Mouse (Mus musculus) T-helper 2 cell (primary cell): ENCODE measurements around the gene Dynlt1a.
"Not testable (repeated sequence)": the region's sequence is repeated elsewhere in the genome, so short reads cannot be mapped to it uniquely, and the experiment has no call there.

ENCODE experiments used
- in situ Hi-C: fragments of 300-600 bp; cut with MboI, MseI; formaldehyde crosslinking; loops from one replicate; pipeline ENCODE4 v1.15.1; 2025; ENCODE audit warnings: high pct_unique_total_duplicates

Dynlt1a gene

DNA sequence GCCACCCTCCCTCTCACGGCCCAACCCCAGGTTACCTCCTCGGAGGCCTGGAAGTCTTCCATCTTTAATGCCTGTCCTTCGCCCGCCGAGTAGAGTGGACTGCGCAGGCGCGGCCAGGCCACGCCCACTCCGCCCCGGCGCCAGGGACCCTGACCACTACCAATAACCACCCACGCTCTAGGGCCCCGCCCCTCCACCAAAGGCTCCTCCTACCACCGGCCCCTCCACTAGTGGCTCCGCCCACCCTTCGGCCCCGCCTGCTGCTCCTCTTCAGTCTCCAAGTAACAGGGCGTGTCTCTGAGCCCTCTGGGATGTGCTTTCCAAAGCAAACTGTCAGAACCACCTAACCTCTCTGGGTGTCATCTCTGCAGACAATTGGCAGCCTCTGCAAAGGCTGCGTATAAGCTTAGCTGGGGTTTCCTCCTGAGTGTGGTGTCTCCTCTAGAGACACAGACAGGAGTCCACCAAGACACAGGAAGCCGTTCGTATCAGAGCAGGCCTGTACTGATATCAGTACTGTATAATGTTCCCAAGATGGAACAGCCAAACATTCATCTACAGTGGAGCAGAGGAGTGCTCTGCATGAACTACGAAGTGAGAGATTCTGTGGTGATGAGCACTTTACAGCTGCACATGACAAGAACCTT, at the start of gene Dynlt1a:
Gene Dynlt1a, minus strand, starts transcription at position 162 of the 647 bp plus-strand sequence.
- in situ Hi-C loops = loop anchor here (5.0 to 10.0 kb wide), 2 partner anchors 175 to 337 kb away; partner anchors contain the start of genes Dynlt1f and Sytl3

DNA sequence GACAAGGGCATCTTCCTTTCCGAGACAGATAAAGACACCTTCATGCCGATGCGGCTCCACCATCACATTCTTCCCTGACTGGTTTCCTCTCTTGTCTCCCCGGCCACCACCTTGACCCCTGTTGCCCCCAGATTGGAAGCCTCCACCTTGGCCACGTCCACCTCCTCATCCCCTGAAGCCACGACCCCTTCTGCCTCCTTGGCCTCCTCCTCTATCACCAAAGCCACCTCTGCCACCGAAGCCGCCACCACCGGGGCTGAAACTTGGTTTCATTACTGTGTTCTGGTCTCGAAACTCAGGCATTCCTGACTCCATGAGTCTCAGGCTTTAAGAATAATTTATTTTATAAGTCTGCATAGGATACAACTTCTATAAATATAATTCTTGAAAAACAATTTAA, 38.0 kb upstream of the Dynlt1a start:
- in situ Hi-C loops = not testable (repeated sequence)

DNA sequence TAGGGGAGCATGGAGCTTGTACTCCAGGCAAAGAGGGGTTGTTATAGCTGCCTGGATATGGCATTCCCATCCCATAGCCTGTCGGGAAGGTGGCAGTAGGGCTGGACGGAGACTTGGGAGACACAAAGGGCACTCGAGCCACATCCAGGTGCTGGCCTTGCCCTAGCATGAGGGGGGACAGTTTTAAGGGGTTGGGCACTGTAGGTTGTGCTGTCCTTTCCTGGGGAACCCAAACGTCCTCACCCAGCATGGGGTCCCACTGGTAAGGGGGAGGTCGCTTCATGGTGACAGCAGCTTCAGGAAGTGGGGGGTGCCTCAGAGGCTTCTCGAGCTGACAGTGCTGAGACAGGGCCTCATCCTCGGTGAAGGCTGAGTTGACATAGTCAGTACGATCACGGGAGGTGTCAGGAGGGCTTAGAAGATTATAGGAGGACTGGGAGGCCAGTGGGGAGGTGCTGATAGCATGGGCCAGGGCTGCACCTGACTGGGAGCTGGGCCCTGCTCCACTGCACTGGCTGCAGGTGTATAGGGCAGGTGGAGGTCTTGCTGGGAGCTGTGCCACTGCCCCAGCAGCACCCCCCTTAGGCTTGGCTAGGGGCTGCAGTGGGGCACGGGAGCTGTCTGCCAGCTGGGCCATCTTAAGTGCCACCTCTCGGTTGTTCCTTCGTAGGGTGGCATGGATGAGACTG, 25.4 kb upstream of the Dynlt1a start:
- in situ Hi-C loops = not testable (repeated sequence)

DNA sequence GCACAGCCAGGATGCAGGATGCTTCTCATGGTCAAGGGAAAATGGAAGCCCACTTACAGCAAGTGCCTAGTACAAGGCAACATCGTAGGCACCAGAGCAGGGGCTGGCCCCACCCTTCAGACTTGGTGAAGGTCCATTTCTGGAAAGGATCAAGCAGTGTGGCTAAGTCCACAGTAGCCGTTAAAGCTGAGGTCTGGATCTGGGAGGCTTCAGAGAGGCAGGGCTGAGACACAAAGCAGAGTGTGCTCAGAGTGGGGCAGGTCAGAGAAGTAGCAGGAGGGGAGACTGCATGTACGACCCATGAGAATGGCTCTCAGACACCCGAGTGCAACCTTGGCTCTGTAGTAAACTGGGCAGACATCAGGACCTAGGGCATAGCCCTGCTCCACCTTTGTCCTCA, 11.7 kb upstream of the Dynlt1a start:
- in situ Hi-C loops = not testable (repeated sequence)

DNA sequence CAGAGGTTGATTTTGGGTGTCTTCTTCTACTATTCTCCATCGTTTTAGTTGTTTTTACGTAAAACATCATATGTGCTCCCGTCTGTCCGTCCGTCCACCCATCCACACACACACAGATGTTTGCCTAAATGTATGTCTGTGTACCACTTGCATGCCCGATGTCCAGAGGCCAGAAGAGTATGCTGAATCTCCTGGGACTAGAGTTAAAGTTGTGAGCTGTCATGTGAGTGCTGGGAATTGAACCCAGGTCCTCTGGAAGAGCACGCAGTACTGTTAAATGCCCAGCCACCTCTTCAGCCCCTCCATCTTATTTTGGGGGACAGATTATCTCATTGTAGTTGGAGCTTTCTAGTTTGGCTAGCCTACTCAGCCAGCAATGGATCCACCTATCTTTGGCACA, 10.3 kb upstream of the Dynlt1a start:
- in situ Hi-C loops = not testable (repeated sequence)

DNA sequence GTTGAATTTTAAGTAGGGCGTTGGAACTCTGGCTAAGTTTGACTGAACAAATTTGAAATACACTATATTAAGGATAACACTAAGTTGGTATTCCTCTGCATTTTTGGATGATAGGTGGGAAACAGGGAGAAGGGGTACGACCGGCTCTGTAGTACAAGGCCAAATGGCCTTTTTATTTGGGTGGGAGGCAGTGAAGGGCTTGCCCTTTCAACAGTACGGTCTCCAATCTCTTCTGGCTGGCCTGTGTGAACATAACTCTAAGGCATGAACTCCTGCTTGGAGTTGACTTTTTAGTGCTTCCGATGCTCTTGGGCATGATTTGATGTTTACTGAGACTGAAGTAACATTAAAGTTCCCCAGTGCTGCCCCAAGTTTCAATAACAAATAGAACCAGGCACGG, 8.2 kb upstream of the Dynlt1a start:
- in situ Hi-C loops = not testable (repeated sequence)

DNA sequence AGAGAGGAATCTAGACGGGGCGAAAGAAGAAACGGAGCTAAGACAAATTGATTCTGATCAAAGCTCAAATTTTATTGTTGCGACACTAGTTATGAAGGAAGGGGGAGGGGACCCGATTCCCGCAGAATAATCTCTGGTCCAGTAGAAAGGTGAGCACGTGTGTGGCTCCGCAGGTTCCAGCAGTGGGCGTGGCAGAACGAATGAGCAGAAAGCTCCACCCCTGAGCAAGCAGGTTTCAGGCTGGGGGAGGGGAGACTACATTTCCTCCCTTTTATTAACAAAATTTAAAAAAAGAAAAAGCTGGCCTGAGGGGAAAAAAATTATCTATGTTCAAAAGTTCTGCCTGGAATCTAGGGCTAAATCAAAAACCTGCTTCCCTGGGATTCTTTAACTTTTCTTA, 7.7 kb upstream of the Dynlt1a start:
- in situ Hi-C loops = not testable (repeated sequence)

DNA sequence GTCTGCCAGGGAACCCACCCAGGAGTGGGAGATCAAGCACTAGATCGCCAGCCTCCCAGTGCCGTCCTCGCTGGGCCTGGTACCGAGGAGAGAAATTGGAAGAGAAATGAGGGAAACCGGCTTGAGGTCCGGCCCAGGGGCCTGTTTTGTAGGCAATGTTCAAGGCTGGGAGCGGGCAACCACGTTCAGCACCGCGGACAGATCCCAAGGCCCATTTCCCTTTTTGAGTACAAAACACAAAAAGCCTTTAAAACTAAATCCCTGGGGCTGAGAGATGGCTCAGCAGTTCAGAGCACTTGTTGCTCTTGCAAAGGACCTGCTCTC, 4.4 kb upstream of the Dynlt1a start:
- in situ Hi-C loops = not testable (repeated sequence)

DNA sequence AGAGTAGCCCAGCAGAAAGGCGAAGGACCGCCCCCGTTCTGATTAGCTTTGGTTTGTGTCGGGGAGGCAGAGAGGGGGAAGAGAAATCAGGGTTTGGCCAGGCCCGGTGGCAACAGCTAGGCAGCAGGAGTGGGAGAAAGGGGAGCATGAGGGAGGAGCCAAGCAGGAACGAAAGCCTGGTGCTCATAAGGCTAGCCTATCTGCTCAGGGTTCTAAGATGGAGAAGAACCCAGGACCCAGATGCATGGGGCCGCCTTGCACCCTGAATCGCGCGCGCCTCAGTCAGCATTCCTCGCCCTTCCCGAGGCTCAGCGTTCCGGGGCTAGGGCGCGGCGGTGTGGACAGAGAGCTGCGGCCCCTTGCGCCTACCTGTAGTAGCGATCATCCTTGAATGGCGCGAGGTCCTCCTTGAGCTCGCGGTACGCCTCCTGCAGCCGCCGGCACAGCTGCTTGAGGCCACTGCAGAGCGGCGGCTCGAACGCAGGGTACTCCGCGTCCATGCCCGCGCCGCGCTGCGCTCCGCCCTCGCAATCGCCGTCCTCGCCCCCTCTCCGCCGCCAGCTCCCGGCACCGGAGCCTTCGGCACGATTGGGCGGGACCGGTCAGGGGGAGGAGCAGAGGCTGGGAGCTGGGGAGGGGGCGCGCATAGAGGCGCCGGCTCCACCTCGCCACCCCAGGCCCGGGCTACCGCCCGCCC, 3.9 kb upstream of the Dynlt1a start:
- in situ Hi-C loops = not testable (repeated sequence)

DNA sequence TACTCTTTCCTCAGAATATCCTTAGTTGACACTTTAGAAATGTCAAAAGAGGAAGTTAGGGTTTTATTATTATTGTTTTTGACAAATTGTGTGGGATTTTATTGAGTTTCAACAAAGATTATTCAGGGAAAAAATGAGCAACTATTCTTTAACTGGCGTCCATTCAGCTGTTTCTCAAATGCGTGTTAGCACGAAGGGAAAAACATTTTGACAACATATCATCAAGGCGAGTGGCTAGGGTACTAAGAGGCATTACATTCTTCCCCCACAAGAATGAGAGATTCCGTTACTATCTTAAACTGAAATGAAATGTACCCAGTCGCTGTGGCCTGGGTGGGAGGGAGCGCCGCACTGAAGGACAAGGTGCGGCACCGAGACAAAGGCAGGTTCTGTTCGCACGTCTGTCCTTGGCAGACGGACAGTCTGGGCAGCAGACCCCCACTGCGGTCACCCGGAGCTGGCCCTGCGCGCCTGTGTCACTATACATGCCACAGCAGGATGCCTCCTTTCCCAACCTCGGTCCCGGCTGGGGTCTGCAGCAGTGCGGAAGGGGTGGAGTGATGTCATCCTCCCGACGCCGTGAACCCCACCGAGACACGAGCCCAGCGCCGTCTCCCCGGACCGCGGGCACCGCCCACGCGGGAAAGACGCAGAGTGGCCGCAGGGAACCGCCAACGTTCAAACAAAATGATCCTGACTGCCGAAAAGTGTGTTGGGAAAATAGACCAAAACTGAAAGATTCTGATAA, 747 bp downstream of the Dynlt1a start:
- in situ Hi-C loops = loop anchor here (5.0 to 10.0 kb wide), 2 partner anchors 176 to 338 kb away; partner anchors contain the start of genes Dynlt1f and Sytl3

DNA sequence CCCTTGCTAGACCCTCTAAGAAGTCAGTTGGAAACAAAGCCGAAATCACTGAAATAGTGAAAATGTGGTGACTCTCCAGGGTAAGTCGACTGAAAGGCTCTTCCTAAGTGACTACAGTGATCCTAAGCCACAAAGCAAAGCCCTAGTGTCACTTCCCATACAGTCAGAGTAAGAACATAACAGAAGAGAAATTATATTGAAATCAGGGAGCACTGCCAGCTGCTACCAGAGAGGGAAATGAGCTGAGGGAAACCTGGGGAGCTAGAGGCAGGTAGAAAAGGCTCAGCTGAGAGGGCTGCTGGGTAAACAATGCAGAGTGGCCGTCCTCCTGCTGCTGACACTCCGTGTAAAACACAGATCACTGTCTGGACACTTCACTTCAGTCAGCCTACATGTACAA, 1.6 kb downstream of the Dynlt1a start:
- in situ Hi-C loops = loop anchor here (5.0 to 10.0 kb wide), 2 partner anchors 177 to 339 kb away; partner anchors contain the start of genes Dynlt1f and Sytl3

DNA sequence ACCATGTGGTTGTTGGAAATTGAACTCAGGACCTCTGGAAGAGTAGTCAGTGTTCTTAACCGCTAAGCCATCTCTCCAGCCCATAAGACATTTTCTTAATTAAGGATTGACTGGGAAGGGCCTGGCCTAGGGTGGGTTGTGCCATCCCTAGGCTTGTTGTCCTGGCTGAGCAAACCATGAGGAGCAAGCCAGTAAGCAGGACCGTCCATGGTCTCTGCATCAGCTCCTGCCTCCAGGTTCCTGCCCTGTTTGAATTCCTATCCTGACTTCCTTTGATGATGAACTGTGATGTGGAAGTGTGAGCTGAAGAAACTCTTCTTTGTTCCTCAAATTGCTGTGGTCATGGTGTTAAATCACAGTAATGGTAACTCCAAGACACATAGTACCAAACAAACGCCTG, 2.8 kb downstream of the Dynlt1a start:
- in situ Hi-C loops = loop anchor here (10.0 kb wide), 1 partner anchor 340 kb away; the partner anchor contains the start of genes Dynlt1f and Sytl3

DNA sequence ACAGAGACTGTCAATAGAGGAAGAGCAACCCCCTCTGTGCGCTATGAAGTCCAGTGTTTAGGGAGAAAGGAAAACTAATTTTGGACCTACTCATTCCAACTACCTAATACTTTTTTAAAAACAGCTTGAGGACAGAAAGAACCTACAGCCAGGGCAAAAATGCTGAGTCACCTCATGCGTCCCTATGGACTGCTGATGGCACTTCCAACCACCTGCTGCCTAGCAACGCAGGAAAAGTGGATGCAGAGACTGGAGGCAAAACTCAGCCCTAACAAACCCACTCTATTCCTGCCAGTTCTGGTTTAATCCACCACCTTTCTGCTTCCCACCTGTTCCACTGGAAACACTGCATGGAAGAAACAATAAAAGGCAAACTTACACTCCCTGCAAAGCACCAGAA, 4.5 kb downstream of the Dynlt1a start:
- in situ Hi-C loops = loop anchor here (10.0 kb wide), 1 partner anchor 342 kb away; the partner anchor contains the start of genes Dynlt1f and Sytl3

DNA sequence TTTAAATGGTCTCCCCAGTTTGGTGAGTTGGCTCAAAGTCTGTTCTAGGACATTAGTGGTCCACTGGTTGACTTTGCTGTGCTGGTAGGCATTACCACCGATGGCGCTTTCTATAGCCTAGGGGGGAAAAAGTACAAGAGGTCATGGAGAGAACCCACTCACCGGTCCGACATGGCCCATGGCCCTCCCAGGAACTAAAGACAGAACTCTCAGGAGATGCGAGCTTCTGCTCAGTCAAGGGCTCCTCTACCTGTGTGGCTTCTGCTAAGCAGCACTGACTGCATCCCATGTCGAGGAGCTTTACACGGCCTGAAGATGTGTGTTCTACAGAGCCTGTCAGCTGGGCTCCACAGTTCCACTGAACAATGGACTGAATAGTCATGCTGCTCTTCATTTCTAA, 5.6 kb downstream of the Dynlt1a start:
- in situ Hi-C loops = loop anchor here (10.0 kb wide), 1 partner anchor 343 kb away; the partner anchor contains the start of genes Dynlt1f and Sytl3

DNA sequence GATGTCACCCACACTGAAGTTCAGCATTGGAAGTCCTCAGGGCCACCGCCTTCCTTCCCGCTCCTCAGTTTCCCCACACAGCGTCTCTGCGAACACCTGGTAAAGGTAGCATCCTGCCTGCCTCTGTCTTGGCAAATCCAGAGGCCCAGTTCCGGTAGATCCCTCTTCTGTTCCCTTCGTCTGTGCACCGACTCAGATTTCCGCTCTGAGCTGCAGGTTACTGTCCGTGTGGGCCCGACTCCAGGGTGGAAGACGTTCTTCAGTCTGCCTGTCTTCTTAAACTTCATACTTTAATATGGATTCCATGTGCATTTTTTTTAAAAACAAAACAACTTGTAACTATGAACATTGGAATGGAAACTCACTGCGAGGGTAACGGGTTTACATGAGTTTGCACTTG, 10.8 kb downstream of the Dynlt1a start:
- in situ Hi-C loops = not testable (repeated sequence)

DNA sequence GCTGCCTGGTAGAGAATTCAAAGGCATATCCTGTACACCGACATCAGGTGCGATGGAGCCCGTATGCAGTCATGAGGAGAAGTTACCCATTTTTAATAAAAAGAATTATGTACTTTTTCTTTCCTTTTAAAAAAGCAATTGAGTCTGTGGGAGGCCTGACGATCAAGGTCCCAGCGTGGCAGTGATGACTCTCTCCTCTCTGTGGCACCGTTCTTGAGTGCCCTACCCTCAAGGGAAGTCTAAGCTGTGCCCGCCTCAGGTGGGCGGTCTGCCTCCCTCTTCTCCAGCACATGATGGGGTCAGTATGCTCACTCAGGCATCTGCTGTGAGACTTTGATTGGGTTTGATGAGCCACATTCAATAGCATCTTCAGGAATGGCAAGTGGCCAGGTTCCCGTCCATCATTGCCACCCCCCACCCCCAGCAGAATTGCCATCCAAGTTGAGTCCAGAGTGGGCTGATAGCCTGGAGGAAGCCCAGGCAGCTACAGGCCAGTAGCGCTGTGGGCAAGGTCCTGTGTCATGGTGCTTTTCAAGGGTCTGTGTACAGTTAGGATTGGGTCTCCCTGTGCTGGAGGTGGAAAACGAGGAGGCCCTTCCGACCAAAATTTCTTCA, 11.5 kb downstream of the Dynlt1a start:
- in situ Hi-C loops = not testable (repeated sequence)

DNA sequence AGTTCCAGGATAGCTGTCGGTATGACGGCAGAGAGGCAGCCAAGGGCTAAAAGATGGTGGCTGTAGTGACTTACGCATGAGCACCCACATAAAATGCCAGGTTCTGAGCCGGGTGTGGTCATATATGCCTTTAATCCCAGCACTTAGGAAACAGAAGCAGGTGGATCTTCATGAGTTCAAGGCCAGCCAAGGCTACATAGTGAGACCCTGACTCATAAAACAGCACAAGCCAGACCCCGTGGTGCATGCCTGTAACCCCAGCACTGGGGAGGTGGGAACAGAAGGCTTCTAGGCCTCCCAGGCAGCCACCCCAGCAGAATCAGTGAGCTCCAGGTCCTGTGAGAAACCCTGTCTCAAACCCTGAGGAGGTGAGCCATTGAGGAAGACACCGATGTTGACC, 12.4 kb downstream of the Dynlt1a start:
- in situ Hi-C loops = not testable (repeated sequence)

DNA sequence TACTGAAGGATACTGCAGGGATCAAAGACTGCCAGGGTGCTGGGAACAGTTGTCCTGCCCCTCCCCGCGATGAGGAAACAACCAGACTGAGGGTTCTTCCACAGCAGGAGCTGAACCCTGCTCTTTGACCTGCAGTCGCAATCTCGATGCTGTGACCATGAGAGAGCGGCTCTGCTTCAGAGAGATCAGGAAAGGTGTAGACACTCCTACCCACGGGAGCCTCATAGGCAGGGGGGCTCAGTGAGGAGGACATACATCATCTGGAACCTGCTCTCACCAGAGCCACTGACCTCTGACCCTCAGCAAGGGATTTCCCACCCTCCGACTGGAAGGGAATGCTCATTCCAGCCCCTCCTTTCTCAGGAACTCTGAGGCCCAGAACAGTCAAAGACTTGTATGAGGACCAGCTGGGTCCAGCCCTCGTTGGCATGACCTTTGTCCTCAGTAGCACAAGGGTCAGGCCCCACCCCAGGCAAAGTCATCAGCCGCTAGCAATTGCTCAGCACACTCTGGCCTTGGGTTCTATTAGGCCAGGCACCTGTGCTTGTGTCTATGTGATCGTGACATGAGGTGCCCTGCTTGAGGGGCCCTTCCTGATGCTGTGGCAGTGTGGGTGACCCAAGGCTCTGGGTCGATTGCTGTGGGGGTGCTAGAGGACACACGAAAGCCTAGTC, 17.0 kb downstream of the Dynlt1a start:
- in situ Hi-C loops = not testable (repeated sequence)

DNA sequence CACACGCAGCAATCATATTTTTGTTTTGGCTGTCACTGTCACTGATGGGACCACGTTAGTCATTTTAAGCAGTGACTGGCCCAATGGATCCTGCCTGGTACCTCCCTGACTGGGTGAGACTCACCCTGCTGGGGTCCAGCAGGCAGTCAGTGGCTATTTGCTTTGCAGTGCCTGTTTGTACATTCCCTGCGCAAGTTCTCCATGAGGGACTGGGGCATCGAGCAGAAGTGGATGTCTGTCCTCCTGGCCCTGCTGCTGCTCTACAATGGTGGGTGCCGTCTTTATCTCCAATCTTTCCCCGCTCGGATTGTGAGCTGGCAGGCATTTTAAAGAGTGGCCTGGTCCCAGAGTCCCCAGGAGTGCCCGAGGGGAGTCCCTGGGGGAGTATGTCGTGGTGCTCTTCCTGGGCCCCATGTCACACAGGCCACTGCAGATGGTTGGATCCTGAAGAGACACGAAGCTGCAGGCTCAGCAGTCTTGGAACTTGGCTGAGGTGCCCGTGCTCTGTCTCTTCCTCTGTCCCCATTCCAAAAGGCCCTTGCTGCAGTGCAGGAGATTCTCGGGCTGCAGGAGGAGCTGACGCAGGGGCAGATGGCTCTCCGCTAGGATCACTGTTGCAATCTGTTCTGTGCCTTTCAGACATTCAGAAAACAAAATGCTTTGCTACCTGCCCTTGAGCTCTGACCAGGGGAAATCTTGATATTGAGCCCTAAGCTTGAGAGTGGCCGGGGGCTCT, 20.1 kb downstream of the Dynlt1a start:
- in situ Hi-C loops = not testable (repeated sequence)

DNA sequence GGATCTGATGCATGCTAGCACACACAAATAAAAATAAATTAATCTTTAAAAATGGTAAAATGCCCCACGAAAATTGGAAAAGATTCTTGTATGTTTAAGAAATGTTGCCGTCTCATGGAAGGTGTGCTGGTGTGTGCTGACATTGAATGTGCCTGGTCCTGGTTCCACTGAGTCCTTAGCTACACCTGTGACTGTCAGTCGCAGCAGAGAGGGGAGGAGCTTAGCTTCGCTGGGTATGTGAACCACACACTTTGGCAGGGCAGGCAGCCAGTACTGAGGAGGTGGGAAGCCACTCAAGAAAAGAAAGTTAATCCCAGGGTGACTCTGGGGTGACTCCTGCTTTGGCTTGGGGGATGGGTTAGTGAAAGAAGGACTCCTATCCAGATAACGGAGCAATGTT, 23.4 kb downstream of the Dynlt1a start:
- in situ Hi-C loops = loop anchor here (5.0 kb wide), 2 partner anchors 163 to 333 kb away; no protein-coding TSS in a partner anchor
